ENCODE assay signal across 8 mouse cellular contexts in genomic region chrX:152016151-152017145, GRCm38 (mm10). TPM values are rescaled to one million over a fixed set of nuclear protein-coding genes. Genes with fewer than 3 reads are reported as not detected.
DNase-seq lines count a peak whose midpoint lies in the region; ATAC-seq and TF ChIP-seq lines count a peak whose summit lies in the region.

TSS of gene Ribc1 (minus strand) at chrX:152016295.
TSS of gene Smc1a (plus strand) at chrX:152016428.

- peaks cover 9% of the 10 kb centered on the region for H3K4me1 ChIP-seq in heart, embryonic 12.5 days (replicated peaks)
- no peaks in the 10 kb centered on the region for H3K4me1 ChIP-seq in kidney, postnatal 0 days (replicated peaks; ENCODE audit: insufficient read depth, low read length)
- H3K4me1 ChIP-seq in liver, embryonic 11.5 days (replicated peaks; ENCODE audit: control insufficient read depth, insufficient read depth, low read length): peaks cover 4% of the 10 kb centered on the region; the same call in 1 of the 2 replicates
- H3K4me1 ChIP-seq in stomach, embryonic 14.5 days (ENCODE audit: control insufficient read depth, insufficient read depth, low read length): no peaks in the 10 kb centered on the region

- no peaks in the 10 kb centered on the region for H3K27me3 ChIP-seq in heart, embryonic 12.5 days (replicated peaks)
- no peaks in the 10 kb centered on the region for H3K27me3 ChIP-seq in kidney, postnatal 0 days (ENCODE audit: insufficient read depth, low read length)
- peaks cover 14% of the 10 kb centered on the region for H3K27me3 ChIP-seq in liver, embryonic 11.5 days (replicated peaks; ENCODE audit: control insufficient read depth, insufficient read depth, low read length)
- H3K27me3 ChIP-seq in stomach, embryonic 14.5 days (ENCODE audit: control insufficient read depth, insufficient read depth, low read length): no peaks in the 10 kb centered on the region

- no peak for TF ChIP-seq CTCF in kidney, postnatal 0 days (IDR thresholded peaks at IDR 0.05; ENCODE audit: low read depth)

- peak; percentile 92 for ATAC-seq in erythroblast, adult 5-6 weeks (replicated peaks; ENCODE audit: low FRiP score, poor library complexity, severe bottlenecking)
- ATAC-seq in heart, embryonic 12.5 days (ENCODE audit: insufficient number of reproducible peaks, low FRiP score): peak; percentile 96
- ATAC-seq in kidney, postnatal 0 days (replicated peaks; ENCODE audit: low FRiP score, low read depth): peak; percentile 98
- ATAC-seq in liver, embryonic 11.5 days (replicated peaks; ENCODE audit: low FRiP score): peak; percentile 95
- ATAC-seq in stomach, embryonic 14.5 days (ENCODE audit: insufficient number of reproducible peaks, insufficient read depth, low FRiP score, low read depth): peak; percentile 98

- peaks cover 10% of the 10 kb centered on the region; the same call in 1 of the 2 replicates for H3K36me3 ChIP-seq in heart, embryonic 12.5 days
- no peaks in the 10 kb centered on the region for H3K36me3 ChIP-seq in kidney, postnatal 0 days (ENCODE audit: insufficient read depth, low read length)
- H3K36me3 ChIP-seq in liver, embryonic 11.5 days (ENCODE audit: control insufficient read depth, insufficient read depth, low read length): no peaks in the 10 kb centered on the region
- H3K36me3 ChIP-seq in stomach, embryonic 14.5 days (ENCODE audit: control insufficient read depth, insufficient read depth, low read length): no peaks in the 10 kb centered on the region

- H3K4me2 ChIP-seq in heart, embryonic 12.5 days: peak within 1 kb of the TSS; percentile 69
- peak within 1 kb of the TSS; percentile 59 for H3K4me2 ChIP-seq in kidney, postnatal 0 days (ENCODE audit: low read length)
- H3K4me2 ChIP-seq in liver, embryonic 11.5 days: peak within 1 kb of the TSS; percentile 76
- H3K4me2 ChIP-seq in stomach, embryonic 14.5 days (replicated peaks; ENCODE audit: low read depth, low read length): peak within 1 kb of the TSS; percentile 44

- H3K9me3 ChIP-seq in heart, embryonic 12.5 days (replicated peaks): no peaks in the 10 kb centered on the region
- H3K9me3 ChIP-seq in kidney, postnatal 0 days (replicated peaks; ENCODE audit: low read length): no peaks in the 10 kb centered on the region
- no peaks in the 10 kb centered on the region for H3K9me3 ChIP-seq in liver, embryonic 11.5 days (ENCODE audit: control insufficient read depth, low read length)
- no peaks in the 10 kb centered on the region for H3K9me3 ChIP-seq in stomach, embryonic 14.5 days (ENCODE audit: control insufficient read depth, low read depth, low read length)

- H3K9ac ChIP-seq in heart, embryonic 12.5 days: peak within 1 kb of the TSS; percentile 74
- peak within 1 kb of the TSS; percentile 70 for H3K9ac ChIP-seq in kidney, postnatal 0 days (ENCODE audit: low read depth, low read length)
- H3K9ac ChIP-seq in liver, embryonic 11.5 days (ENCODE audit: low read depth, low read length): peak within 1 kb of the TSS; percentile 80
- peak within 1 kb of the TSS; percentile 55 for H3K9ac ChIP-seq in stomach, embryonic 14.5 days (replicated peaks; ENCODE audit: low read depth, low read length)

- WGBS in heart, embryonic 12.5 days: 15% methylated on average over 64 of the region's 64 CpGs
- 28% methylated on average over 64 of the region's 64 CpGs for WGBS in kidney, postnatal 0 days
- WGBS in liver, embryonic 11.5 days: 13% methylated on average over 64 of the region's 64 CpGs
- WGBS in stomach, embryonic 14.5 days: 19% methylated on average over 64 of the region's 64 CpGs

- H3K4me3 ChIP-seq in heart, embryonic 12.5 days: peak within 1 kb of the TSS; percentile 65
- peak within 1 kb of the TSS; percentile 55 for H3K4me3 ChIP-seq in kidney, postnatal 0 days (replicated peaks; ENCODE audit: low read depth, low read length)
- peak within 1 kb of the TSS; percentile 63 for H3K4me3 ChIP-seq in liver, embryonic 11.5 days (ENCODE audit: low read depth, low read length)
- H3K4me3 ChIP-seq in stomach, embryonic 14.5 days (ENCODE audit: low read depth, low read length): peak within 1 kb of the TSS; percentile 48

- DNase-seq in B cell, adult 2 months: peak; percentile 90 to 92
- DNase-seq in brain, adult 2 months (ENCODE audit: low read depth, low spot score): peak; percentile 97
- peak; percentile 96 for DNase-seq in kidney, postnatal 0 days (ENCODE audit: low spot score)
- peak; percentile 81 for DNase-seq in liver, embryonic 11.5 days (ENCODE audit: low spot score)
- DNase-seq in naive thymus-derived CD4-positive, alpha-beta T cell, adult 2 months (ENCODE audit: low read depth): peak; percentile 95

- H3K27ac ChIP-seq in heart, embryonic 12.5 days (ENCODE audit: poor library complexity, severe bottlenecking): peak within 1 kb of the TSS; percentile 87
- peak within 1 kb of the TSS; percentile 91 for H3K27ac ChIP-seq in kidney, postnatal 0 days
- H3K27ac ChIP-seq in liver, embryonic 11.5 days (ENCODE audit: low read depth, low read length): peak within 1 kb of the TSS; percentile 82
- peak within 1 kb of the TSS; percentile 93 for H3K27ac ChIP-seq in stomach, embryonic 14.5 days (ENCODE audit: low read length)

RNA-seq across cellular contexts. Expression of gene Ribc1, which starts in this region (rescaled TPM):
- 0.38 TPM in 1 of 2 replicates, not detected in the other for total RNA-seq in erythroblast, adult 5-6 weeks (2015; ENCODE audit: low replicate concordance)
- 1.4 and 4.0 TPM in 2 replicates for total RNA-seq in erythroblast, adult 5-6 weeks (2017; ENCODE audit: low replicate concordance)
- polyA plus RNA-seq in heart, embryonic 12.5 days (2016; fragmentation: Nextera tagmentation; extraction: Ambion mirVana): 2.2 and 2.4 TPM in 2 replicates
- 3.2 and 3.7 TPM in 2 replicates for polyA plus RNA-seq in kidney, postnatal 0 days (2015; fragmentation: Nextera tagmentation; extraction: Ambion mirVana)
- polyA plus RNA-seq in liver, embryonic 11.5 days (2014; fragmentation: Nextera tagmentation; extraction: Ambion mirVana): 4.5 and 5.0 TPM in 2 replicates
- 1.5 and 1.6 TPM in 2 replicates for polyA plus RNA-seq in stomach, embryonic 14.5 days (2014; fragmentation: Nextera tagmentation; extraction: Ambion mirVana)

RNA-seq across cellular contexts. Expression of gene Smc1a, which starts in this region (rescaled TPM):
- total RNA-seq in erythroblast, adult 5-6 weeks (2015; ENCODE audit: low replicate concordance): 40.9 and 48.7 TPM in 2 replicates
- 88.1 and 159 TPM in 2 replicates for total RNA-seq in erythroblast, adult 5-6 weeks (2017; ENCODE audit: low replicate concordance)
- 78.1 and 79.3 TPM in 2 replicates for polyA plus RNA-seq in heart, embryonic 12.5 days (2016; fragmentation: Nextera tagmentation; extraction: Ambion mirVana)
- 67.5 and 76.6 TPM in 2 replicates for polyA plus RNA-seq in kidney, postnatal 0 days (2015; fragmentation: Nextera tagmentation; extraction: Ambion mirVana)
- 99.0 and 108 TPM in 2 replicates for polyA plus RNA-seq in liver, embryonic 11.5 days (2014; fragmentation: Nextera tagmentation; extraction: Ambion mirVana)
- 104 and 108 TPM in 2 replicates for polyA plus RNA-seq in stomach, embryonic 14.5 days (2014; fragmentation: Nextera tagmentation; extraction: Ambion mirVana)

Comparison
In these comparisons a context has a peak if more than half of its experiments do, and no peak if none do; other contexts are left out.
1. Peak in every context shown above with its lines: DNase-seq, ATAC-seq, H3K4me3 ChIP-seq and H3K27ac ChIP-seq.